Mouse (Mus musculus): ENCODE measurements around the gene Abhd2.

Gene Abhd2

GRCm38 (mm10) chr7:79295196-79295826 lies 22.3 kb downstream of the Abhd2 start:
- no peak for DNase-seq

GRCm38 (mm10) chr7:79298681-79299080 lies 25.7 kb downstream of the Abhd2 start:
- DNase-seq, result no peak

- no peak for DNase-seq
Measured at GRCm38 (mm10) chr7:79299548-79299947, 26.5 kb downstream of the Abhd2 start.

GRCm38 (mm10) chr7:79300432-79301151 lies 27.6 kb downstream of the Abhd2 start:
- no peak for DNase-seq

- DNase-seq, result no peak
Measured at GRCm38 (mm10) chr7:79302145-79302544, 29.1 kb downstream of the Abhd2 start.

- DNase-seq, result no peak
Measured at GRCm38 (mm10) chr7:79302586-79302985, 29.6 kb downstream of the Abhd2 start.

- DNase-seq, result no peak
Measured at GRCm38 (mm10) chr7:79303183-79303761, 30.3 kb downstream of the Abhd2 start.

- no peak for DNase-seq
Measured at GRCm38 (mm10) chr7:79308455-79309030, 35.5 kb downstream of the Abhd2 start.

GRCm38 (mm10) chr7:79309247-79310190 lies 36.5 kb downstream of the Abhd2 start:
- DNase-seq, result no peak

GRCm38 (mm10) chr7:79310191-79310555 lies 37.2 kb downstream of the Abhd2 start:
- no peak for DNase-seq

GRCm38 (mm10) chr7:79311420-79311988 lies 38.5 kb downstream of the Abhd2 start:
- DNase-seq, result no peak

GRCm38 (mm10) chr7:79312246-79312645 lies 39.2 kb downstream of the Abhd2 start:
- no peak for DNase-seq

GRCm38 (mm10) chr7:79313519-79314059 lies 40.6 kb downstream of the Abhd2 start:
- no peak for DNase-seq

- DNase-seq, result no peak
Measured at GRCm38 (mm10) chr7:79314517-79314916, 41.5 kb downstream of the Abhd2 start.

- DNase-seq, result no peak
Measured at GRCm38 (mm10) chr7:79315149-79315548, 42.1 kb downstream of the Abhd2 start.

GRCm38 (mm10) chr7:79316069-79316695 lies 43.2 kb downstream of the Abhd2 start:
- no peak for DNase-seq

GRCm38 (mm10) chr7:79317576-79317975 lies 44.6 kb downstream of the Abhd2 start:
- DNase-seq, result no peak

- no peak for DNase-seq
Measured at GRCm38 (mm10) chr7:79318110-79318801, 45.3 kb downstream of the Abhd2 start.

- DNase-seq, result no peak
Measured at GRCm38 (mm10) chr7:79323855-79324254, 50.9 kb downstream of the Abhd2 start.

GRCm38 (mm10) chr7:79328769-79329168 lies 55.8 kb downstream of the Abhd2 start:
- DNase-seq, result no peak

- no peak for DNase-seq
Measured at GRCm38 (mm10) chr7:79331197-79331596, 58.2 kb downstream of the Abhd2 start.
